In the genomic region with DNA sequence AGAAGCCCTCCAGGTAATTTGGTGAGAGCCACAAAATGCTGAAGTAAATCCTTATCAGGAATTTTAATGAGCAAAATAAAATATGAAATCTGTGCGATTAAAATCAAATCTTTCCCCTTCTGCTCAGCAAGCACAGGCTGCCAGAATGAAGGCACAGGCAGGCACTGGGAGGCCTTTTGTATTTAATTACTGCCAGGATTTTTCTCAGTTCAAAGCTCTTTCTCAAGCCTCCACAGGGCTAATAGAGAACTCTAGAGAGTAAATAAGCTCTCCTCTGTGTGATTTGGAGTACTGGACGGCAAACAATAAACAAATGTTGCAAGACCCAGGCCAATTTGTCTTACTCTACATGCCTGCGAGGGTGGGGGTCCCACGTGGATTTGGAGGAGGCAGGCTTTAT, we compare ENCODE assay signal across 32 mouse cellular contexts.
A peak's percentile ranks its signal among the peaks of the same experiment; 100 is the strongest.
DNase-seq lines count a peak whose midpoint lies in the region; ATAC-seq and TF ChIP-seq lines count a peak whose summit lies in the region.
"Had no signal": no experiment of that assay in that cellular context is flagged by ENCODE, and none has a peak within 500 bp of the region (broad histone marks: within the 10 kb centered on the region; RNA-seq: fewer than 3 reads in every experiment).

No protein-coding gene starts in this region.

- DNase-seq in cerebellum, postnatal 10 days = peak; percentile 39 to 49
- no peak for DNase-seq in cerebellum, adult 9-10 months
- DNase-seq in hindbrain, postnatal 0 days (ENCODE audit: low spot score) = peak; percentile 47
- DNase-seq in midbrain, postnatal 0 days (ENCODE audit: low spot score) = peak; percentile 36
- DNase-seq in heart, adult 18-20 months = no peak
- DNase-seq: adrenal gland, adult 2 months; adrenal gland, postnatal 36 days; cerebellum, adult 9-11 months; gastrocnemius, postnatal 25 days; heart, adult 2 months; heart, postnatal 4 days; kidney, adult 11 months; kidney, postnatal 25 days; lung, adult 2 months; lung, postnatal 10 days; right cerebral cortex, postnatal 25 days; spleen, adult 18-20 months; thymus, postnatal 25 days had no signal

- H3K4me3 ChIP-seq in hindbrain, postnatal 0 days (ENCODE audit: low read length) = no peak overlapping the region
- H3K4me3 ChIP-seq in hindbrain, embryonic 16.5 days (ENCODE audit: low read length) = no peak overlapping the region
- no peak overlapping the region for H3K4me3 ChIP-seq in midbrain, embryonic 16.5 days (ENCODE audit: low read depth, low read length)
- H3K4me3 ChIP-seq in midbrain, embryonic 13.5 days (replicated peaks) = no peak overlapping the region
- H3K4me3 ChIP-seq in midbrain, postnatal 0 days (ENCODE audit: low read depth, low read length) = no peak overlapping the region
- H3K4me3 ChIP-seq: embryonic facial prominence, embryonic 10.5 days; embryonic facial prominence, embryonic 15.5 days; heart, adult 2 months; heart, embryonic 12.5 days; hindbrain, embryonic 13.5 days; limb, embryonic 10.5 days; limb, embryonic 15.5 days had no signal

- 28% methylated on average over 4 of the region's 4 CpGs for WGBS in hindbrain, postnatal 0 days
- 41% methylated on average over 4 of the region's 4 CpGs for WGBS in hindbrain, embryonic 16.5 days
- WGBS in midbrain, embryonic 16.5 days = 31% methylated on average over 4 of the region's 4 CpGs
- 38% methylated on average over 4 of the region's 4 CpGs for WGBS in midbrain, embryonic 13.5 days
- whole genome bisulfite sequencing in midbrain, postnatal 0 days = 33% methylated on average over 4 of the region's 4 CpGs

- no peak overlapping the region for H3K4me2 ChIP-seq in hindbrain, postnatal 0 days (ENCODE audit: low read depth, low read length)
- no peak overlapping the region for H3K4me2 ChIP-seq in hindbrain, embryonic 16.5 days (ENCODE audit: low read length)
- no peak overlapping the region for H3K4me2 ChIP-seq in midbrain, embryonic 16.5 days (ENCODE audit: low read length)
- H3K4me2 ChIP-seq in midbrain, embryonic 13.5 days (replicated peaks) = no peak overlapping the region
- no peak overlapping the region for H3K4me2 ChIP-seq in midbrain, postnatal 0 days (ENCODE audit: low read depth, low read length, poor library complexity, severe bottlenecking)
- H3K4me2 ChIP-seq: embryonic facial prominence, embryonic 15.5 days; heart, embryonic 12.5 days; hindbrain, embryonic 13.5 days; limb, embryonic 15.5 days had no signal

- H3K9me3 ChIP-seq in hindbrain, postnatal 0 days (ENCODE audit: low read length) = no peaks in the 10 kb centered on the region
- no peaks in the 10 kb centered on the region for H3K9me3 ChIP-seq in hindbrain, embryonic 16.5 days (ENCODE audit: control insufficient read depth, low read length)
- H3K9me3 ChIP-seq in midbrain, embryonic 16.5 days (replicated peaks; ENCODE audit: control insufficient read depth, low read length, poor library complexity, severe bottlenecking) = no peaks in the 10 kb centered on the region
- no peaks in the 10 kb centered on the region for H3K9me3 ChIP-seq in midbrain, embryonic 13.5 days
- H3K9me3 ChIP-seq in midbrain, postnatal 0 days (ENCODE audit: low read length) = no peaks in the 10 kb centered on the region
- H3K9me3 ChIP-seq: embryonic facial prominence, embryonic 10.5 days; embryonic facial prominence, embryonic 15.5 days; heart, embryonic 12.5 days; hindbrain, embryonic 13.5 days; limb, embryonic 10.5 days; limb, embryonic 15.5 days had no signal

- H3K27me3 ChIP-seq in hindbrain, postnatal 0 days (ENCODE audit: insufficient read depth, low read length) = no peaks in the 10 kb centered on the region
- no peaks in the 10 kb centered on the region for H3K27me3 ChIP-seq in hindbrain, embryonic 16.5 days (replicated peaks; ENCODE audit: control insufficient read depth, insufficient read depth, low read length)
- H3K27me3 ChIP-seq in midbrain, embryonic 16.5 days (ENCODE audit: control insufficient read depth, insufficient read depth, low read depth, low read length) = no peaks in the 10 kb centered on the region
- no peaks in the 10 kb centered on the region for H3K27me3 ChIP-seq in midbrain, embryonic 13.5 days
- H3K27me3 ChIP-seq in midbrain, postnatal 0 days (ENCODE audit: insufficient read depth, low read length) = no peaks in the 10 kb centered on the region
- H3K27me3 ChIP-seq: CH12.LX; embryonic facial prominence, embryonic 15.5 days; heart, embryonic 12.5 days; hindbrain, embryonic 13.5 days; limb, embryonic 15.5 days had no signal

- no peak overlapping the region for H3K9ac ChIP-seq in hindbrain, postnatal 0 days (replicated peaks; ENCODE audit: low read length)
- no peak overlapping the region for H3K9ac ChIP-seq in hindbrain, embryonic 16.5 days (ENCODE audit: low read depth, low read length)
- H3K9ac ChIP-seq in midbrain, embryonic 16.5 days (ENCODE audit: low read depth, low read length) = no peak overlapping the region
- H3K9ac ChIP-seq in midbrain, embryonic 13.5 days (replicated peaks) = no peak overlapping the region
- no peak overlapping the region for H3K9ac ChIP-seq in midbrain, postnatal 0 days (replicated peaks; ENCODE audit: low read length, poor library complexity, severe bottlenecking)
- H3K9ac ChIP-seq: embryonic facial prominence, embryonic 15.5 days; heart, embryonic 12.5 days; hindbrain, embryonic 13.5 days; limb, embryonic 15.5 days; liver, embryonic 14.5 days had no signal

- H3K36me3 ChIP-seq in hindbrain, postnatal 0 days (ENCODE audit: insufficient read depth, low read length) = no peaks in the 10 kb centered on the region
- no peaks in the 10 kb centered on the region for H3K36me3 ChIP-seq in hindbrain, embryonic 16.5 days (ENCODE audit: control insufficient read depth, insufficient read depth, low read length)
- no peaks in the 10 kb centered on the region for H3K36me3 ChIP-seq in midbrain, embryonic 16.5 days (ENCODE audit: control insufficient read depth, insufficient read depth, low read length)
- H3K36me3 ChIP-seq in midbrain, embryonic 13.5 days = no peaks in the 10 kb centered on the region
- no peaks in the 10 kb centered on the region for H3K36me3 ChIP-seq in midbrain, postnatal 0 days (ENCODE audit: insufficient read depth, low read length)
- H3K36me3 ChIP-seq: embryonic facial prominence, embryonic 10.5 days; embryonic facial prominence, embryonic 15.5 days; heart, embryonic 12.5 days; hindbrain, embryonic 13.5 days; limb, embryonic 10.5 days; limb, embryonic 15.5 days had no signal

- H3K4me1 ChIP-seq in hindbrain, postnatal 0 days (ENCODE audit: insufficient read depth, low read length) = no peaks in the 10 kb centered on the region
- H3K4me1 ChIP-seq in hindbrain, embryonic 16.5 days (ENCODE audit: control insufficient read depth, insufficient read depth, low read depth, low read length) = no peaks in the 10 kb centered on the region
- peaks cover 8% of the 10 kb centered on the region; the same call in 1 of the 2 replicates for H3K4me1 ChIP-seq in midbrain, embryonic 16.5 days (ENCODE audit: control insufficient read depth, insufficient read depth, low read length)
- 0 out of 2 replicates have a peak, but pooled peaks cover 5% of the 10 kb centered on the region for H3K4me1 ChIP-seq in midbrain, embryonic 13.5 days (replicated peaks)
- no peaks in the 10 kb centered on the region for H3K4me1 ChIP-seq in midbrain, postnatal 0 days (ENCODE audit: insufficient read depth, low read length)
- H3K4me1 ChIP-seq: embryonic facial prominence, embryonic 15.5 days; hindbrain, embryonic 13.5 days; limb, embryonic 15.5 days had no signal

- TF ChIP-seq CTCF in hindbrain, postnatal 0 days (IDR thresholded peaks at IDR 0.05; ENCODE audit: low read depth) = no peak
- no peak for TF ChIP-seq CTCF in midbrain, postnatal 0 days (IDR thresholded peaks at IDR 0.05)

- no peak overlapping the region for H3K27ac ChIP-seq in hindbrain, postnatal 0 days
- H3K27ac ChIP-seq in hindbrain, embryonic 16.5 days (ENCODE audit: low read depth, low read length) = no peak overlapping the region
- H3K27ac ChIP-seq in midbrain, embryonic 16.5 days (ENCODE audit: low read length) = peak overlapping the region; percentile 20; the same call in 1 of the 2 replicates
- H3K27ac ChIP-seq in midbrain, embryonic 13.5 days = no peak overlapping the region
- H3K27ac ChIP-seq in midbrain, postnatal 0 days (ENCODE audit: low read depth, low read length) = no peak overlapping the region
- H3K27ac ChIP-seq: embryonic facial prominence, embryonic 10.5 days; embryonic facial prominence, embryonic 15.5 days; heart, adult 2 months; hindbrain, embryonic 13.5 days; limb, embryonic 10.5 days; limb, embryonic 15.5 days; liver, embryonic 14.5 days; macrophage had no signal

- ATAC-seq in hindbrain, postnatal 0 days = no peak; the same call in 1 of the 2 replicates
- no peak for ATAC-seq in hindbrain, embryonic 16.5 days
- no peak for ATAC-seq in midbrain, embryonic 16.5 days
- ATAC-seq in midbrain, embryonic 13.5 days = no peak
- no peak for ATAC-seq in midbrain, postnatal 0 days (ENCODE audit: low FRiP score)
- ATAC-seq: activated CD4-positive, CD25-positive, alpha-beta regulatory T cell, adult 4 months; inflammation-experienced regulatory T-cells, adult 6 months had no signal

Comparison
In these comparisons a context has a peak if more than half of its experiments do, and no peak if none do; other contexts are left out.
1. DNase-seq: peak in cerebellum, postnatal 10 days (2 of 2), hindbrain, postnatal 0 days (single experiment) and midbrain, postnatal 0 days (single experiment); none in cerebellum, adult 9-10 months (single experiment) and heart, adult 18-20 months (0 of 2).